Mouse (Mus musculus) left cerebral cortex, postnatal 14 days (tissue): Measurements from ENCODE around the gene Abcf1. TPM values are rescaled to one million over a fixed set of nuclear protein-coding genes. Genes with fewer than 3 reads are reported as not detected.

Source experiments
- DNase-seq, 2 experiments: peaks; one replicate each; pipeline ENCODE4 v3.0.0; 2021 to 2022; ENCODE audit warnings: low spot score in 2 of 2, mixed read lengths in 1 of 2
- intact Hi-C: fragments of 180-260 bp; cut with DNase I; formaldehyde crosslinking; loops from one replicate; pipeline ENCODE4 v1.15.1; 2025
- total RNA-seq, 2 experiments: library from RNA; stranded (reverse); gene quantifications; 2 replicates each; pipeline ENCODE4 v1.2.3; 2021

Gene Abcf1
- total RNA-seq, 2 experiments from 2014 or later: 77.1 to 77.8 TPM

DNA sequence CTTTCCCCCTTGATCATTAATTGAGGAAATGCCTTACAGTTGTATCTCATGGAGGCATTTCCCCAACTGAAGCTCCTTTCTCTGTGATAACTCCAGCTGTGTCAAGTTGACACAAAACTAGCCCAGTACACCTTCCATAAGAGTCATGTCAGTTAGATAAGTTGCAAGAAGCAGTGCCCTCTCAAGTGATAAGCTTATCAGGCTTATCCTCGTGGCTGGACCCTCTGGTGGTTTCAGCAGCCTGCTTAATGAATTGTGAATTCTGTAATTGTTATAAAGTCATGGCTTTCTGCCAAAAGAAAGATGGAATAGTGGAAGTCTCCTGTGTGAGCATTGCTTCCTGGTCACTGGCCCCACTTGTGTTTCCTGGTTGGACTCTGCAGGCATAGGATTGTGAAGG, 42.1 kb downstream of the Abcf1 start:
- DNase-seq: no peak
- intact Hi-C loops: loop anchor here (5.0 to 10.0 kb wide), 2 partner anchors 40 to 327 kb away; partner anchors contain the start of genes Abcf1 and Rpp21

- intact Hi-C loops: loop anchor here (5.0 to 10.0 kb wide), 2 partner anchors 34 to 332 kb away; partner anchors contain the start of gene Rpp21
- no peak for DNase-seq
These were observed 46.3 kb downstream of the Abcf1 start for GRCm38 (mm10) chr17:35923281-35923680.

- intact Hi-C loops: loop anchor here (5.0 to 10.0 kb wide), 2 partner anchors 35 to 332 kb away; partner anchors contain the start of gene Rpp21
- DNase-seq: no peak
These were observed 47.0 kb downstream of the Abcf1 start for GRCm38 (mm10) chr17:35922566-35922965.

- no peak for DNase-seq
- intact Hi-C loops: loop anchor here (5.0 to 10.0 kb wide), 2 partner anchors 36 to 333 kb away; partner anchors contain the start of gene Rpp21
These were observed 47.9 kb downstream of the Abcf1 start for GRCm38 (mm10) chr17:35921710-35922109.

DNA sequence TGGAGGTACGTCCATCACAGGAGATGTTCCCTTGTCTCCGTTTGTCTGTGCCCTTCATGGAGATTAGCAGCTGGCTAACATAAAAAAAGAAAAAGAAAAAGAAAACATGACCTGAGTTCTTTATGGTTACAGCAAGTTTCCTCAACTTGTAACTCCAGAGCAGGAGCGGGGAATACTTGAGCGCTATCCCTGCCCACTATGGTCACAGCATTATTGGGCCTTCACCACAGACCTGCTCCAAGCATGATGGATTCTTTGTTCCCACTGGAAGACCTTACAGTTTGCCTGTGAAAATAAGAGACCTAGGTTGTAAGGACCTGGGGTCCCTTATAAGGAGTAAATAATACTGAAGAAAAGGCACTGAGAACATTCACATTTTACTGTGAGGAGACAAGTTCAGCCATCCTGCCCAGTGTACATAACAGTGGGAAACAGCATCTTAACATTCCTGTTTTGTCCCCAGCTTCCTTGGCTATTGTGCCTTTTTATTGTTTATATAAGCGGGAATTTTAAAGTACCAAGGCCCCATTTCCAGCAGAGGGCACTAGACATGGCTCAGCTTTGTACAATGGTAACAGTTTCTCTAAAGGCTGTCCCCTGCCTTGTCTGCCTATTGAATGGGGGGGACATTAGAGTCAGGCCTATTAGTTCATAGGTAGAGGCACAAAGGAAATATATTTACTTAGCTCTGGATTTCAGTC, 48.5 kb downstream of the Abcf1 start:
- intact Hi-C loops: loop anchor here (5.0 to 10.0 kb wide), 2 partner anchors 36 to 334 kb away; partner anchors contain the start of gene Rpp21
- peak; percentile 52 to 70 for DNase-seq

- intact Hi-C loops: loop anchor here (5.0 to 10.0 kb wide), 2 partner anchors 37 to 334 kb away; partner anchors contain the start of gene Rpp21
- no peak for DNase-seq
These were observed 49.2 kb downstream of the Abcf1 start for GRCm38 (mm10) chr17:35920384-35920783.

DNA sequence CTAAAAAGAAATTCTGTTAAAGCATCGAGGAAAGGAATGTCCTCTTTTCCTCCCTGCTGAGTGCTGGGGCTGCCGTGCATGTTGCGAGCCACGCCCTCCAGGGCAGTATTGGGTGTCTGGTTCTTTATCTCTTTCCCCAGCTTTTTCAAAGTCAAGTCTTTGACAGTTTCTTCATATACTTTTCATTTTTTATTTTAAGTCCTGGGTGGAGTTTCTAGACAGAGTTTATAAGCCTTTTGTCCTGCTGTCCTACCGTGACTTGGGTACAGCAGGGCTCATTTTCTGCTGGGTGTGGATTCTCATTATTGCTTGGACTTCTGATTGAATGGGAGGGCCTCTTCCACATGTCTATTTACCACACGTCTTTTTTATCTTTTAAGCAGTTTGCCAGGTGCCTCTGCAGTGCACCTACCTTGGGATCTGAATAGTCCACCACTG, 49.7 kb downstream of the Abcf1 start:
- intact Hi-C loops: loop anchor here (5.0 to 10.0 kb wide), 2 partner anchors 37 to 335 kb away; partner anchors contain the start of gene Rpp21
- DNase-seq: no peak

DNA sequence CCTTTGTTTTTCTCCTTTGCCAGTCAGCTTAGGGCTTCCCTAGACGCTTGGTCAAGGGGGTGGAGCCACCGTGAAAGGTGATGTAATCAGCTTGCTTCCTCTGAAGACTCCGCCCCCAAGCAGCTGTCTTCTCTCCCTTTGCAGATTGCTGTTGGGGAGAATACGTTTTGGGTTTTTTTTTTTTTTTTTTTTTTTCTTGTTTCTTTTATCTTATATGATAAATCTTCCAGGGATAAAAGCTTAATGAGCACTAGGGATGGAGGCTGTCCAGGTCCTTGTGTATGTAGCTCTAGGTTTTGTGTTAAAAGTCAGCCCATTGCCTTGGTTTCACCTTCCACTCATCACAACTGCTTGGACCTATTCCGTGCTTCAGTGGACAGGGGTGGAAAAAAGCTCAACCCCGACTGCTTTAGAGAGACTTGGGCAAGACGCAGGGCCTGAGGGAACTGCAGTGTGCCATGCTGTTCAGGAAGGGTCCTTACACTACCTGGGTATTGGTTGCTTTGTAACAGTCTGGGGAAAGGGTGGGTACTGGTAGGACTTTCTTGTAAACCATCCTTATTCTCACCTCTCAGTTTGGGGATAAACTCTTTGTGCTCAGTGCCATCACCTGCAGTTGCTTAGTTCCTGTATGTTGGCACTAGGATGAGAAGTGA, 50.4 kb downstream of the Abcf1 start:
- peak; percentile 95 to 98 for DNase-seq
- intact Hi-C loops: no loop called here

DNA sequence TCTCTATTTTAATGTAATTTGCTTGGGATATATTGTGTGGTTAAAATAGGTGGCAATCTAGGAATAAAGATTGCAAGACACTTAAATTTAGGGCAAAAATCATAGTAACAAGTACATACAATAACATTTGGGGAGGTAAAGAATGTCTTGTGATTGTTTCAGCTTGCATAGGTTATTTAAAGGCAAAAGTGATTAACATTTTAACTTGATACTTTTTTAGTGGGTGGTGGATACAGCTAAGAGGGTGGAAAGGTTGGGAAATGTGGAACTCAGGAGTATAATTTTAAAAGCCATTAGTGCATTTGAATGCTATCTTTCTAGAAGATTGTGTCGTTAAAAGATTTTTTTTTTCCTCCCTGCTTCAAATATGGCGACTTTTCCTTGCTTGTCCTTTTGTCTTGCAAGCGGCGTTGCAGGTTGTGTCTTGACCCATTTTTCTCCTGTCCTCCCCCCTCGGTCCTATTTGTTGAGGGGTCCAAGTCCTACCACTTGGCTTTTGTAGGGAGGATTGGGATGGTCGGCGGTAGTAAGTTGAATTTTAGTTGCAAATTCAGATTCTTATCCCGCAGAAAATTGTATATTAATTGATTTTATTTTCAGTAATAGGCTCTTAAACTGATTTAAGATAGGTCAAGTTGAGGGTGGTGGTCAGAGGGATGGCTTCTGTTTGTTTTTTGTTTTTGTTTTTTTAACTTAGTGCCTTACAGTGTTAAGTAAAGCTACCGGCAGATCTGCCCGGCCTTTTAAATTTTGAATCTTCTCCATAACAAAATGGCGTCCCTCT, 51.1 kb downstream of the Abcf1 start:
- intact Hi-C loops: no loop called here
- peak in 1 of 2 experiments; percentile 75 for DNase-seq

DNA sequence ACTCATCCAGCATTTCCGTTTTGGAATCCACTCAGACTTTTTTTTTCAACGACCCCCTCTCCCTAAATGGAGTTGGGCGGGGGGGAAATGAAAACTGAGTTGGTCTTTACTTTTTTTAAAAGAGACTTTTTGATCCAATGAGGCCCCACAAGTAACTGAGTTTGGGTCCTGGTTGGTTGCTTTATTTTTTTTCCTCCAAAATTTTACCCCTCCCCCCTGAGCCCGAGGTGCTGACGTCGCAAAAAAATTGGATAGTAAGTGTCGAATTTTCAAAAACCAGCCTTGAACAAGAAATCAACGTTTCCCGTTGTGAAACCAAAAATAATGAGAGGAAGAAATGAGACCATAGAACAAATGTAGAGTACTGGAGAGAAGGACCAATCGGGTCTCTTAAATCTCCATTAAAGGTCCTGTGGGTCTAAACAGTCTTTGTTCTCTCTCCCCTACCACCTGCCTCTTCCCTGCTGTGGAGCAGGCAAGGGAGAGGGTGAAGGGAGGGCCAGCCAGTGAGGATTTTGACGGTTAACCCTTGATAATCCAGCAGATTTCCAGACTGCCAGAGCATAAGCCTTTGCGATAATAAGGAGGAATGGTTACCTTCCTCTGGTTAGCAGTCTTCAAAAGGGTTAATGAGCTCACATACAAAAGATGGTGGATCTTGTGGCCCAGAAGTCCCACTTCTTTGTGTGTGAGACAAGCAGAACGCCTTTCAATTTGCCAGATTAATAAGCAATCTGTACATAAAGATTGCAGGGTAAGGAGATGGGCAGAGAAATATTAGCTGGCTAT, 51.9 kb downstream of the Abcf1 start:
- intact Hi-C loops: loop anchor here (2.0 kb wide), 1 partner anchor 81 kb away; no protein-coding TSS in a partner anchor
- peak; percentile 63 to 95 for DNase-seq

- DNase-seq: no peak
- intact Hi-C loops: loop anchor here (2.0 kb wide), 1 partner anchor 80 kb away; no protein-coding TSS in a partner anchor
These were observed 52.5 kb downstream of the Abcf1 start for GRCm38 (mm10) chr17:35917143-35917462.

GRCm38 (mm10) chr17:35916297-35917142, 53.0 kb downstream of the Abcf1 start, which contains the start of the genes Mrps18b and Ppp1r10:
Gene Mrps18b, minus strand, starts transcription at chr17:35916389.
Gene Ppp1r10, plus strand, starts transcription at chr17:35916434.
- peak; percentile 100 for DNase-seq
- intact Hi-C loops: loop anchor here (2.0 kb wide), 1 partner anchor 80 kb away; no protein-coding TSS in a partner anchor

DNA sequence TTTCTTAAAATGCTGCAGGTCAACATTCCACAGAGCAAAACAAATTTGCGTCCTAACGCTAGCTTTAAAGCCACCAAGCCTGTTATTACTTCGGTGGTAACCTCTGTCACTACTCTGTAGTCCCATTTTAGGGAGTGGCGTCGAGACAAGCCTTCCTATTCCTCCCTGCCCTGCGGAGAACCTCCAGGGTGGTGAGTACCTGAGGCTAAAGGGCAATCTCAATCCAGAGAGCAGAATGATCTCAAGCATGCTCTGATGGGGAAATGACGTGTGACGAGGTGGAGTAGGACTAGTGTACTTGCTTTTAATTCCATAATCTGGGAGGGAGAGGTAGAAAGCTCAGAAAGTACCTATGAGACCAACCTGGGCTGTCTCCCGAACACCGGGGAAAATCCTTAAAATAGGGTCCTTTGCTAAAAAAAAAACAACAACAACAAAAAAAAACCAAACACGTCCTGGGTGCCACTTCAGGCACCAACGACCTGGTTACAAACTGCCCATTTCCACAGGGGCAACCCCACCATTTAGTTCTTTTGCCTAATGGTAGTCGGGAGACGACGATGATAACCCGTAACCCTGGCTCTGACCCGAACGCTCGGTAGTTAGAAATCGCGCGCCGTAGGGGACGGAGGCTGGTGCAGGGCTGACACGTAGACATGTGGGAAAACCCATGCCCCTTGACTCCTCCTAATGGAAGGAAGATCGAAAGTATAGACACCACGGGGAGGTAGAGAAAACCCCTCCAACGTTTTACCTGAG, 53.8 kb downstream of the Abcf1 start:
- intact Hi-C loops: loop anchor here (2.0 kb wide), 1 partner anchor 79 kb away; no protein-coding TSS in a partner anchor
- DNase-seq: no peak

GRCm38 (mm10) chr17:35914975-35915374, 54.6 kb downstream of the Abcf1 start:
- intact Hi-C loops: no loop called here
- no peak for DNase-seq

GRCm38 (mm10) chr17:35909919-35910369, 59.6 kb downstream of the Abcf1 start, which contains the start of gene Atat1:
Gene Atat1, minus strand, starts transcription at chr17:35910075.
- peak; percentile 94 to 96 for DNase-seq
- intact Hi-C loops: no loop called here

- intact Hi-C loops: no loop called here
These were observed 60.2 kb downstream of the Abcf1 start for GRCm38 (mm10) chr17:35909186-35909918.

More at GRCm38 (mm10) chr17:35909186-35909918, 60.2 kb downstream of the Abcf1 start:
- DNase-seq: no peak
